In genomic region chr7:99818181-99818725, GRCm38 (mm10) we compare ENCODE assay signal across 19 mouse cellular contexts. TPM values are rescaled to one million over a fixed set of nuclear protein-coding genes. Genes with fewer than 3 reads are reported as not detected.
DNase-seq lines count a peak whose midpoint lies in the region; ATAC-seq and TF ChIP-seq lines count a peak whose summit lies in the region.
"Not testable (repeated sequence)": the region's sequence is repeated elsewhere in the genome, so short reads cannot be mapped to it uniquely, and the experiment has no call there.
"Had no signal": no experiment of that assay in that cellular context is flagged by ENCODE, and none has a peak within 500 bp of the region (broad histone marks: within the 10 kb centered on the region; RNA-seq: fewer than 3 reads in every experiment).

No protein-coding gene starts in this region.

- peak overlapping the region; percentile 28; the same call in 1 of the 2 replicates for H3K4me2 ChIP-seq in heart, postnatal 0 days (ENCODE audit: low read depth, low read length)
- H3K4me2 ChIP-seq in kidney, embryonic 16.5 days (replicated peaks; ENCODE audit: low read depth, low read length) = peak overlapping the region; percentile 33; the same call in 1 of the 2 replicates
- peak overlapping the region; percentile 34 for H3K4me2 ChIP-seq in liver, embryonic 14.5 days (ENCODE audit: low read depth)
- not testable (repeated sequence) for H3K4me2 ChIP-seq in lung, embryonic 16.5 days (ENCODE audit: low read depth, low read length)

- 27% methylated on average over 9 of the region's 9 CpGs for WGBS in heart, postnatal 0 days
- 12% methylated on average over 9 of the region's 9 CpGs for WGBS in kidney, embryonic 16.5 days
- 29% methylated on average over 9 of the region's 9 CpGs for whole genome bisulfite sequencing in liver, embryonic 14.5 days (ENCODE audit: insufficient replicate concordance)
- 21% methylated on average over 9 of the region's 9 CpGs for WGBS in lung, embryonic 16.5 days

- peak; percentile 44 for DNase-seq in A20 (ENCODE audit: low read depth, low spot score)
- peak; percentile 92 for DNase-seq in heart, adult 11 months
- not testable (repeated sequence) for DNase-seq in heart, postnatal 0 days (ENCODE audit: low spot score); liver, embryonic 14.5 days (ENCODE audit: low read depth in 3 of 3, low spot score in 3 of 3)
- peak; percentile 21 for DNase-seq in ovary, postnatal 36 days (ENCODE audit: low spot score)
- peak; percentile 58 to 79 for DNase-seq in thymus, adult 18-20 months

- not testable (repeated sequence) for H3K4me1 ChIP-seq in heart, postnatal 0 days (ENCODE audit: control insufficient read depth, insufficient read depth); kidney, embryonic 16.5 days (ENCODE audit: insufficient read depth, low read length); lung, embryonic 16.5 days (replicated peaks; ENCODE audit: control insufficient read depth, insufficient read depth, low read length)
- peaks cover 16 to 26% of the 10 kb centered on the region in 2 experiments for H3K4me1 ChIP-seq in liver, embryonic 14.5 days (replicated peaks; ENCODE audit: control insufficient read depth in 2 of 2, insufficient read depth in 2 of 2, low read length in 1 of 2)

- H3K9me3 ChIP-seq in heart, postnatal 0 days (replicated peaks; ENCODE audit: control insufficient read depth, low read length); kidney, embryonic 16.5 days (ENCODE audit: low read length); liver, embryonic 14.5 days (ENCODE audit: control insufficient read depth, low read length); lung, embryonic 16.5 days (ENCODE audit: control insufficient read depth, low read length): not testable (repeated sequence)

- not testable (repeated sequence) for H3K27me3 ChIP-seq in heart, postnatal 0 days (ENCODE audit: control insufficient read depth, insufficient read depth, low read length); kidney, embryonic 16.5 days (ENCODE audit: insufficient read depth, low read length); liver, embryonic 14.5 days (ENCODE audit: control insufficient read depth, insufficient read depth, low read length); lung, embryonic 16.5 days (ENCODE audit: control insufficient read depth, insufficient read depth, low read depth, low read length)

- ATAC-seq in heart, postnatal 0 days (ENCODE audit: insufficient read depth, low read depth); kidney, embryonic 16.5 days (ENCODE audit: low FRiP score, low TSS enrichment); liver, embryonic 14.5 days (ENCODE audit: insufficient read depth); lung, embryonic 16.5 days (ENCODE audit: low read depth): not testable (repeated sequence)

- H3K4me3 ChIP-seq in heart, postnatal 0 days (ENCODE audit: low read depth, low read length) = peak overlapping the region; percentile 13; the same call in 1 of the 2 replicates
- not testable (repeated sequence) for H3K4me3 ChIP-seq in kidney, embryonic 16.5 days (ENCODE audit: low read length); liver, embryonic 14.5 days (ENCODE audit: insufficient read depth in 1 of 2, low read depth in 2 of 2, low read length in 2 of 2)
- 0 out of 2 replicates have a peak overlapping the region, but pooled peaks have one; percentile 3 for H3K4me3 ChIP-seq in lung, embryonic 16.5 days (ENCODE audit: low read length)

- peak overlapping the region; percentile 74; the same call in 1 of the 2 replicates for H3K27ac ChIP-seq in heart, postnatal 0 days (ENCODE audit: low read depth)
- 0 out of 2 replicates have a peak overlapping the region, but pooled peaks have one; percentile 50 for H3K27ac ChIP-seq in kidney, embryonic 16.5 days (ENCODE audit: low read length)
- not testable (repeated sequence) for H3K27ac ChIP-seq in liver, embryonic 14.5 days; lung, embryonic 16.5 days (ENCODE audit: low read length)

- H3K36me3 ChIP-seq in heart, postnatal 0 days (replicated peaks; ENCODE audit: control insufficient read depth, insufficient read depth, low read length); kidney, embryonic 16.5 days (ENCODE audit: insufficient read depth, low read length); lung, embryonic 16.5 days (ENCODE audit: control insufficient read depth, insufficient read depth, low read length): not testable (repeated sequence)
- H3K36me3 ChIP-seq in liver, embryonic 14.5 days (replicated peaks; ENCODE audit: control insufficient read depth, insufficient read depth, low read depth) = peaks cover 22% of the 10 kb centered on the region

- TF ChIP-seq EP300 in heart, postnatal 0 days (IDR thresholded peaks at IDR 0.05; ENCODE audit: low read depth); liver, embryonic 14.5 days (IDR thresholded peaks at IDR 0.05; ENCODE audit: low read depth): not testable (repeated sequence)

- TF ChIP-seq CTCF in heart, postnatal 0 days (IDR thresholded peaks at IDR 0.05; ENCODE audit: low read depth); liver, embryonic 14.5 days (IDR thresholded peaks at IDR 0.05; ENCODE audit: low read depth): not testable (repeated sequence)

- not testable (repeated sequence) for H3K9ac ChIP-seq in heart, postnatal 0 days (replicated peaks; ENCODE audit: low read depth, low read length); kidney, embryonic 16.5 days (replicated peaks; ENCODE audit: low read length); lung, embryonic 16.5 days (ENCODE audit: low read length)
- H3K9ac ChIP-seq in liver, embryonic 14.5 days (replicated peaks) = peak overlapping the region; percentile 27; the same call in 1 of the 2 replicates

RNA-seq across cellular contexts. Expression of gene Neu3, which starts 10.0 kb away (rescaled TPM):
- 3.7 and 4.7 TPM in 2 replicates for total RNA-seq in heart, postnatal 0 days (2014; rRNA removed; ENCODE audit: low replicate concordance)
- 3.0 and 3.3 TPM in 2 replicates for polyA plus RNA-seq in heart, postnatal 0 days (2015; fragmentation: Nextera tagmentation; extraction: Ambion mirVana)
- polyA plus RNA-seq in kidney, embryonic 16.5 days (2015; fragmentation: Nextera tagmentation; extraction: Ambion mirVana) = 3.0 and 3.5 TPM in 2 replicates
- 3.5 and 4.1 TPM in 2 replicates for polyA plus RNA-seq in liver, embryonic 14.5 days (2012; rRNA removed)
- 2.9 and 3.2 TPM in 2 replicates for polyA plus RNA-seq in liver, embryonic 14.5 days (2014; fragmentation: Nextera tagmentation; extraction: Ambion mirVana)
- polyA plus RNA-seq in lung, embryonic 16.5 days (2015; fragmentation: Nextera tagmentation; extraction: Ambion mirVana) = 6.8 and 9.0 TPM in 2 replicates

RNA-seq across cellular contexts. Expression of gene Xrra1, which starts 40.7 kb away (rescaled TPM):
- 1.9 TPM in 1 of 2 replicates, not detected in the other for total RNA-seq in heart, postnatal 0 days (2014; rRNA removed; ENCODE audit: low replicate concordance)
- 0.04 and 0.08 TPM in 2 replicates for polyA plus RNA-seq in heart, postnatal 0 days (2015; fragmentation: Nextera tagmentation; extraction: Ambion mirVana)
- polyA plus RNA-seq in kidney, embryonic 16.5 days (2015; fragmentation: Nextera tagmentation; extraction: Ambion mirVana) = 0.26 TPM in 2 replicates
- not detected in 2 replicates for polyA plus RNA-seq in liver, embryonic 14.5 days (2012; rRNA removed)
- polyA plus RNA-seq in liver, embryonic 14.5 days (2014; fragmentation: Nextera tagmentation; extraction: Ambion mirVana) = 0.08 TPM in 1 of 2 replicates, not detected in the other
- 0.28 and 0.54 TPM in 2 replicates for polyA plus RNA-seq in lung, embryonic 16.5 days (2015; fragmentation: Nextera tagmentation; extraction: Ambion mirVana)

RNA-seq across cellular contexts. Expression of gene Spcs2, which starts 45.0 kb away (rescaled TPM):
- total RNA-seq in heart, postnatal 0 days (2014; rRNA removed; ENCODE audit: low replicate concordance) = 57.2 and 79.1 TPM in 2 replicates
- polyA plus RNA-seq in heart, postnatal 0 days (2015; fragmentation: Nextera tagmentation; extraction: Ambion mirVana) = 146 and 155 TPM in 2 replicates
- polyA plus RNA-seq in kidney, embryonic 16.5 days (2015; fragmentation: Nextera tagmentation; extraction: Ambion mirVana) = 361 and 372 TPM in 2 replicates
- 36.7 and 44.5 TPM in 2 replicates for polyA plus RNA-seq in liver, embryonic 14.5 days (2012; rRNA removed)
- polyA plus RNA-seq in liver, embryonic 14.5 days (2014; fragmentation: Nextera tagmentation; extraction: Ambion mirVana) = 162 and 171 TPM in 2 replicates
- 397 and 399 TPM in 2 replicates for polyA plus RNA-seq in lung, embryonic 16.5 days (2015; fragmentation: Nextera tagmentation; extraction: Ambion mirVana)

RNA-seq across cellular contexts. Expression of gene Olfr521, which starts 54.9 kb away (rescaled TPM):
- not detected in 2 replicates for total RNA-seq in heart, postnatal 0 days (2014; rRNA removed; ENCODE audit: low replicate concordance)
- polyA plus RNA-seq in heart, postnatal 0 days (2015; fragmentation: Nextera tagmentation; extraction: Ambion mirVana) = not detected in 2 replicates
- polyA plus RNA-seq in kidney, embryonic 16.5 days (2015; fragmentation: Nextera tagmentation; extraction: Ambion mirVana) = not detected in 2 replicates
- not detected in 2 replicates for polyA plus RNA-seq in liver, embryonic 14.5 days (2012; rRNA removed)
- not detected in 2 replicates for polyA plus RNA-seq in liver, embryonic 14.5 days (2014; fragmentation: Nextera tagmentation; extraction: Ambion mirVana)
- not detected in 2 replicates for polyA plus RNA-seq in lung, embryonic 16.5 days (2015; fragmentation: Nextera tagmentation; extraction: Ambion mirVana)
- total RNA-seq: adrenal gland, postnatal 14 days; gastrocnemius, postnatal 14 days; left cerebral cortex, adult 8-10 months; megakaryocyte progenitor cell, adult 5-6 weeks had no signal
- polyA plus RNA-seq: forebrain, embryonic 12.5 days; frontal cortex, adult 2 months; heart, embryonic 10.5 days; hindbrain, embryonic 10.5 days; limb, embryonic 11.5 days; midbrain, embryonic 13.5 days; neural tube, embryonic 15.5 days had no signal
